Mouse (Mus musculus): ENCODE results near the gene Parp6. TPM values are rescaled to one million over a fixed set of nuclear protein-coding genes. Genes with fewer than 3 reads are reported as not detected.

The Parp6 gene
- polyA plus RNA-seq, 2 experiments: 20.3 to 57.0 TPM

- no peaks in the 10 kb centered on the region for H3K9me3 ChIP-seq (ENCODE audit: control insufficient read depth, low read length)
- peak within 1 kb of the TSS; percentile 84 for H3K4me2 ChIP-seq (replicated peaks; ENCODE audit: low read depth, low read length, severe bottlenecking)
- DNase-seq (ENCODE audit: low spot score) (peak; percentile 99), ATAC-seq (ENCODE audit: low FRiP score, low read depth) (peak; percentile 89)
- WGBS: under 1% methylated on average over 42 of the region's 46 CpGs
- H3K36me3 ChIP-seq (ENCODE audit: control insufficient read depth, insufficient read depth, low read length): peaks cover 13% of the 10 kb centered on the region
- TF ChIP-seq POLR2A (IDR thresholded peaks at IDR 0.05; ENCODE audit: borderline replicate concordance, extremely low read depth, insufficient read depth, insufficient read length): peak; percentile 94; the same call in 1 of the 2 replicates
- H3K4me3 ChIP-seq (replicated peaks; ENCODE audit: low read length): peak within 1 kb of the TSS; percentile 62
- no peaks in the 10 kb centered on the region for H3K27me3 ChIP-seq (ENCODE audit: control insufficient read depth, insufficient read depth, low read length)
- H3K4me1 ChIP-seq (ENCODE audit: control insufficient read depth, insufficient read depth, low read length): peaks cover 29% of the 10 kb centered on the region
- H3K9ac ChIP-seq (ENCODE audit: low read depth, low read length, severe bottlenecking): peak within 1 kb of the TSS; percentile 72
- H3K27ac ChIP-seq (replicated peaks; ENCODE audit: low read depth, low read length): peak within 1 kb of the TSS; percentile 88
Measured at GRCm38 (mm10) chr9:59655958-59656634, 39.0 kb downstream of the Parp6 start, which contains the start of gene Pkm. Gene Pkm, plus strand, starts transcription at chr9:59656368.

GRCm38 (mm10) chr9:59656635-59657617 is 39.8 kb downstream of the Parp6 start:
- 1% methylated on average over 60 of the region's 65 CpGs for WGBS
- ATAC-seq (ENCODE audit: low FRiP score, low read depth): peak; percentile 28

GRCm38 (mm10) chr9:59658146-59658545 is 41.1 kb downstream of the Parp6 start:
- no peak for TF ChIP-seq POLR2A (IDR thresholded peaks at IDR 0.05; ENCODE audit: borderline replicate concordance, extremely low read depth, insufficient read depth, insufficient read length)
- 3% methylated on average over 4 of the region's 4 CpGs for WGBS
- H3K4me3 ChIP-seq (replicated peaks; ENCODE audit: low read length): peak overlapping the region; percentile 62
- no peaks in the 10 kb centered on the region for H3K27me3 ChIP-seq (ENCODE audit: control insufficient read depth, insufficient read depth, low read length)
- peak overlapping the region; percentile 72 for H3K9ac ChIP-seq (ENCODE audit: low read depth, low read length, severe bottlenecking)
- H3K4me1 ChIP-seq (ENCODE audit: control insufficient read depth, insufficient read depth, low read length): peaks cover 35% of the 10 kb centered on the region
- H3K4me2 ChIP-seq (replicated peaks; ENCODE audit: low read depth, low read length, severe bottlenecking): peak overlapping the region; percentile 84
- ATAC-seq (ENCODE audit: low FRiP score, low read depth) (no peak), DNase-seq (ENCODE audit: low spot score) (no peak)
- no peaks in the 10 kb centered on the region for H3K9me3 ChIP-seq (ENCODE audit: control insufficient read depth, low read length)
- 0 out of 2 replicates have a peak overlapping the region, but pooled peaks have one; percentile 88 for H3K27ac ChIP-seq (replicated peaks; ENCODE audit: low read depth, low read length)
- H3K36me3 ChIP-seq (ENCODE audit: control insufficient read depth, insufficient read depth, low read length): peaks cover 25% of the 10 kb centered on the region

More at GRCm38 (mm10) chr9:59656635-59657617, 39.8 kb downstream of the Parp6 start:
- Histone ChIP-seq H3K4me3 (replicated peaks; ENCODE audit: low read length) (peak overlapping the region; percentile 62), H3K27me3 (ENCODE audit: control insufficient read depth, insufficient read depth, low read length) (no peaks in the 10 kb centered on the region), H3K4me1 (ENCODE audit: control insufficient read depth, insufficient read depth, low read length) (peaks cover 35% of the 10 kb centered on the region), H3K27ac (replicated peaks; ENCODE audit: low read depth, low read length) (peak overlapping the region; percentile 88), H3K4me2 (replicated peaks; ENCODE audit: low read depth, low read length, severe bottlenecking) (peak overlapping the region; percentile 84), H3K9me3 (ENCODE audit: control insufficient read depth, low read length) (no peaks in the 10 kb centered on the region), H3K36me3 (ENCODE audit: control insufficient read depth, insufficient read depth, low read length) (peaks cover 15% of the 10 kb centered on the region), H3K9ac (ENCODE audit: low read depth, low read length, severe bottlenecking) (peak overlapping the region; percentile 72)
- no peak for TF ChIP-seq POLR2A (IDR thresholded peaks at IDR 0.05; ENCODE audit: borderline replicate concordance, extremely low read depth, insufficient read depth, insufficient read length)
- DNase-seq (ENCODE audit: low spot score): peak; percentile 80

GRCm38 (mm10) chr9:59659036-59660026 is 42.2 kb downstream of the Parp6 start:
- DNase-seq (ENCODE audit: low spot score) (peak; percentile 90), ATAC-seq (ENCODE audit: low FRiP score, low read depth) (0 out of 2 replicates have a peak, but pooled peaks have one; percentile 20)
- H3K27ac ChIP-seq (replicated peaks; ENCODE audit: low read depth, low read length): peak overlapping the region; percentile 10; the same call in 1 of the 2 replicates
- H3K4me1 ChIP-seq (ENCODE audit: control insufficient read depth, insufficient read depth, low read length): peaks cover 35% of the 10 kb centered on the region
- H3K9ac ChIP-seq (ENCODE audit: low read depth, low read length, severe bottlenecking): no peak overlapping the region
- 11% methylated on average over 14 of the region's 14 CpGs for WGBS
- no peak for TF ChIP-seq POLR2A (IDR thresholded peaks at IDR 0.05; ENCODE audit: borderline replicate concordance, extremely low read depth, insufficient read depth, insufficient read length)
- peak overlapping the region; percentile 84 for H3K4me2 ChIP-seq (replicated peaks; ENCODE audit: low read depth, low read length, severe bottlenecking)
- H3K9me3 ChIP-seq (ENCODE audit: control insufficient read depth, low read length): no peaks in the 10 kb centered on the region
- peaks cover 37% of the 10 kb centered on the region for H3K36me3 ChIP-seq (ENCODE audit: control insufficient read depth, insufficient read depth, low read length)
- peak overlapping the region; percentile 62 for H3K4me3 ChIP-seq (replicated peaks; ENCODE audit: low read length)
- H3K27me3 ChIP-seq (ENCODE audit: control insufficient read depth, insufficient read depth, low read length): no peaks in the 10 kb centered on the region

All from limb, embryonic 14.5 days (tissue).